19 mouse cellular contexts compared by ENCODE assay signal in genomic region chr15:77794908-77795356, GRCm38 (mm10). TPM values are rescaled to one million over a fixed set of nuclear protein-coding genes. Genes with fewer than 3 reads are reported as not detected.
A peak's percentile ranks its signal among the peaks of the same experiment; 100 is the strongest.
DNase-seq lines count a peak whose midpoint lies in the region; ATAC-seq and TF ChIP-seq lines count a peak whose summit lies in the region.
"Had no signal": no experiment of that assay in that cellular context is flagged by ENCODE, and none has a peak within 500 bp of the region (broad histone marks: within the 10 kb centered on the region; RNA-seq: fewer than 3 reads in every experiment).

No protein-coding gene starts in this region.

- H3K27me3 ChIP-seq in intestine, embryonic 15.5 days (replicated peaks), result no peaks in the 10 kb centered on the region
- H3K27me3 ChIP-seq in intestine, embryonic 16.5 days (replicated peaks; ENCODE audit: control insufficient read depth, insufficient read depth, low read length), result no peaks in the 10 kb centered on the region
- no peaks in the 10 kb centered on the region for H3K27me3 ChIP-seq in limb, embryonic 13.5 days
- H3K27me3 ChIP-seq in limb, embryonic 10.5 days (ENCODE audit: low read depth, poor library complexity, severe bottlenecking), result no peaks in the 10 kb centered on the region
- H3K27me3 ChIP-seq: hindbrain, embryonic 12.5 days; limb, embryonic 12.5 days; lung, embryonic 15.5 days had no signal

- H3K4me3 ChIP-seq in gastrocnemius, adult 2 months, result no peak overlapping the region
- H3K4me3 ChIP-seq in intestine, embryonic 15.5 days (replicated peaks), result no peak overlapping the region
- no peak overlapping the region for H3K4me3 ChIP-seq in intestine, embryonic 16.5 days (ENCODE audit: low read length)
- no peak overlapping the region for H3K4me3 ChIP-seq in limb, embryonic 13.5 days
- no peak overlapping the region for H3K4me3 ChIP-seq in limb, embryonic 10.5 days
- H3K4me3 ChIP-seq: hindbrain, embryonic 12.5 days; limb, embryonic 12.5 days; lung, embryonic 15.5 days had no signal

- H3K4me2 ChIP-seq in intestine, embryonic 15.5 days (replicated peaks), result no peak overlapping the region
- no peak overlapping the region for H3K4me2 ChIP-seq in intestine, embryonic 16.5 days (ENCODE audit: low read depth, low read length)
- no peak overlapping the region for H3K4me2 ChIP-seq in limb, embryonic 13.5 days (replicated peaks)
- H3K4me2 ChIP-seq: hindbrain, embryonic 12.5 days; limb, embryonic 12.5 days; lung, embryonic 15.5 days had no signal

- no peak for TF ChIP-seq CTCF in gastrocnemius, adult 2 months (IDR thresholded peaks at IDR 0.05)

- intact Hi-C loops in gastrocnemius, adult 2 months (cut with DNase I), result loop anchor here (5.0 kb wide), 1 partner anchor 47 kb away; the partner anchor contains the start of gene Myh9

- ATAC-seq in intestine, embryonic 15.5 days, result no peak
- no peak for ATAC-seq in intestine, embryonic 16.5 days
- no peak for ATAC-seq in limb, embryonic 13.5 days (ENCODE audit: low FRiP score, low read depth)

- peaks cover 28% of the 10 kb centered on the region for H3K4me1 ChIP-seq in intestine, embryonic 15.5 days (replicated peaks)
- H3K4me1 ChIP-seq in intestine, embryonic 16.5 days (ENCODE audit: control insufficient read depth, insufficient read depth, low read length), result peaks cover 29% of the 10 kb centered on the region
- peaks cover 47% of the 10 kb centered on the region for H3K4me1 ChIP-seq in limb, embryonic 13.5 days
- peaks cover 31% of the 10 kb centered on the region for H3K4me1 ChIP-seq in limb, embryonic 10.5 days

- no peak for DNase-seq in gastrocnemius, adult 2 months
- no peak for DNase-seq in gastrocnemius, adult 8-10 months (ENCODE audit: low spot score in 2 of 2)
- DNase-seq in limb, embryonic 10.5 days (ENCODE audit: low spot score), result no peak
- DNase-seq in urinary bladder, postnatal 14 days (ENCODE audit: low spot score), result no peak
- DNase-seq: cerebellum, adult 2 months; gastrocnemius, postnatal 14 days; kidney, postnatal 14 days; lung, postnatal 4 days; retina, postnatal 1 day; right cerebral cortex, postnatal 4 days; thymus, postnatal 25 days had no signal

- WGBS in intestine, embryonic 15.5 days, result 90% methylated on average over 13 of the region's 13 CpGs
- 88% methylated on average over 13 of the region's 13 CpGs for WGBS in intestine, embryonic 16.5 days
- WGBS in limb, embryonic 13.5 days, result 84% methylated on average over 13 of the region's 13 CpGs
- WGBS in limb, embryonic 10.5 days, result 94% methylated on average over 13 of the region's 13 CpGs

- H3K9me3 ChIP-seq in intestine, embryonic 15.5 days, result no peaks in the 10 kb centered on the region
- H3K9me3 ChIP-seq in intestine, embryonic 16.5 days (ENCODE audit: control insufficient read depth, low read length), result no peaks in the 10 kb centered on the region
- H3K9me3 ChIP-seq in limb, embryonic 13.5 days, result no peaks in the 10 kb centered on the region
- H3K9me3 ChIP-seq in limb, embryonic 10.5 days (replicated peaks), result no peaks in the 10 kb centered on the region
- H3K9me3 ChIP-seq: hindbrain, embryonic 12.5 days; limb, embryonic 12.5 days; lung, embryonic 15.5 days had no signal

- H3K27ac ChIP-seq in gastrocnemius, adult 2 months, result peak overlapping the region; percentile 73
- 0 out of 2 replicates have a peak overlapping the region, but pooled peaks have one; percentile 11 for H3K27ac ChIP-seq in intestine, embryonic 15.5 days
- no peak overlapping the region for H3K27ac ChIP-seq in intestine, embryonic 16.5 days (ENCODE audit: low read length)
- H3K27ac ChIP-seq in limb, embryonic 13.5 days, result 0 out of 2 replicates have a peak overlapping the region, but pooled peaks have one; percentile 28
- H3K27ac ChIP-seq in limb, embryonic 10.5 days, result no peak overlapping the region
- H3K27ac ChIP-seq: hindbrain, embryonic 12.5 days; limb, embryonic 12.5 days; liver, embryonic 14.5 days; lung, embryonic 15.5 days had no signal

- peaks cover 45% of the 10 kb centered on the region for H3K36me3 ChIP-seq in intestine, embryonic 15.5 days
- H3K36me3 ChIP-seq in intestine, embryonic 16.5 days (ENCODE audit: control insufficient read depth, insufficient read depth, low read length), result peaks cover 35% of the 10 kb centered on the region
- H3K36me3 ChIP-seq in limb, embryonic 13.5 days, result peaks cover 59% of the 10 kb centered on the region
- H3K36me3 ChIP-seq in limb, embryonic 10.5 days, result peaks cover 69% of the 10 kb centered on the region

- no peak overlapping the region for H3K9ac ChIP-seq in intestine, embryonic 15.5 days
- no peak overlapping the region for H3K9ac ChIP-seq in intestine, embryonic 16.5 days (ENCODE audit: low read depth, low read length)
- no peak overlapping the region for H3K9ac ChIP-seq in limb, embryonic 13.5 days
- H3K9ac ChIP-seq: hindbrain, embryonic 12.5 days; limb, embryonic 12.5 days; liver, embryonic 14.5 days; lung, embryonic 15.5 days had no signal

RNA-seq across cellular contexts. Expression of gene Apol8, which starts 38.1 kb away (rescaled TPM):
- under 1 TPM; 0.08 to 0.31 TPM for total RNA-seq in gastrocnemius, adult 2 months (2021)
- total RNA-seq in gastrocnemius, adult 8-10 months (2022), result under 1 TPM in 2 of 4 experiments, not detected in 2; 0.63 to 0.86 TPM
- 0.18 and 0.35 TPM in 2 replicates for polyA plus RNA-seq in intestine, embryonic 15.5 days (2015; fragmentation: Nextera tagmentation; extraction: Ambion mirVana)
- polyA plus RNA-seq in intestine, embryonic 16.5 days (2015; fragmentation: Nextera tagmentation; extraction: Ambion mirVana), result 0.21 and 0.34 TPM in 2 replicates
- 0.18 TPM in 1 of 2 replicates, not detected in the other for polyA plus RNA-seq in limb, embryonic 13.5 days (2015; fragmentation: Nextera tagmentation; extraction: Ambion mirVana)
- 0.20 TPM in 1 of 2 replicates, not detected in the other for polyA plus RNA-seq in limb, embryonic 10.5 days (2016; fragmentation: Nextera tagmentation; extraction: Ambion mirVana)
- total RNA-seq: gastrocnemius, postnatal 14 days; midbrain, postnatal 0 days had no signal
- polyA plus RNA-seq: lung, embryonic 15.5 days had no signal

RNA-seq across cellular contexts. Expression of gene Myh9, which starts 47.0 kb away (rescaled TPM):
- 10 to 100 TPM; 37.4 to 57.4 TPM for total RNA-seq in gastrocnemius, adult 2 months (2021)
- total RNA-seq in gastrocnemius, adult 8-10 months (2022), result 10 to 100 TPM; 33.4 to 51.3 (median 39.4) TPM
- polyA plus RNA-seq in intestine, embryonic 15.5 days (2015; fragmentation: Nextera tagmentation; extraction: Ambion mirVana), result 51.6 and 52.9 TPM in 2 replicates
- 39.1 and 43.8 TPM in 2 replicates for polyA plus RNA-seq in intestine, embryonic 16.5 days (2015; fragmentation: Nextera tagmentation; extraction: Ambion mirVana)
- 34.1 and 38.1 TPM in 2 replicates for polyA plus RNA-seq in limb, embryonic 13.5 days (2015; fragmentation: Nextera tagmentation; extraction: Ambion mirVana)
- 30.6 and 39.2 TPM in 2 replicates for polyA plus RNA-seq in limb, embryonic 10.5 days (2016; fragmentation: Nextera tagmentation; extraction: Ambion mirVana)

Comparison
In these comparisons a context has a peak if more than half of its experiments do, and no peak if none do; other contexts are left out.
1. H3K27ac ChIP-seq: peak in gastrocnemius, adult 2 months (single experiment), intestine, embryonic 15.5 days (single experiment) and limb, embryonic 13.5 days (single experiment); none in intestine, embryonic 16.5 days (single experiment) and limb, embryonic 10.5 days (single experiment).